Mouse (Mus musculus) cerebellum, adult 11-12 months (tissue): ENCODE measurements around the gene Defb28.
A peak's percentile ranks its signal among the peaks of the same experiment; 100 is the strongest.

Source experiments
- DNase-seq: peaks from one replicate; pipeline ENCODE4 v3.0.0; 2022

Defb28 gene

GRCm38 (mm10) chr2:152517981-152518380, at the start of gene Defb28:
TSS of gene Defb28 (plus strand) at chr2:152518255.
- DNase-seq: no peak

- no peak for DNase-seq
These were observed 47.1 kb upstream of the Defb28 start for GRCm38 (mm10) chr2:152470973-152471372.

GRCm38 (mm10) chr2:152472434-152472833, 45.6 kb upstream of the Defb28 start:
- DNase-seq: no peak

- DNase-seq: no peak
These were observed 41.3 kb upstream of the Defb28 start, which contains the start of gene Defb20 for GRCm38 (mm10) chr2:152476763-152477162. TSS of gene Defb20 (plus strand) at chr2:152477063.

GRCm38 (mm10) chr2:152480881-152481280, 37.2 kb upstream of the Defb28 start:
- DNase-seq: no peak

GRCm38 (mm10) chr2:152481726-152482125, 36.3 kb upstream of the Defb28 start:
- no peak for DNase-seq

GRCm38 (mm10) chr2:152487024-152487423, 31.0 kb upstream of the Defb28 start:
- no peak for DNase-seq

GRCm38 (mm10) chr2:152490038-152490437, 28.0 kb upstream of the Defb28 start, which contains the start of gene Defb22:
TSS of gene Defb22 (minus strand) at chr2:152490138.
- no peak for DNase-seq

GRCm38 (mm10) chr2:152493151-152493550, 24.9 kb upstream of the Defb28 start:
- DNase-seq: no peak

GRCm38 (mm10) chr2:152498020-152498419, 20.0 kb upstream of the Defb28 start:
- no peak for DNase-seq

- no peak for DNase-seq
These were observed 17.7 kb upstream of the Defb28 start for GRCm38 (mm10) chr2:152500204-152500862.

GRCm38 (mm10) chr2:152500863-152501229, 17.2 kb upstream of the Defb28 start:
- DNase-seq: no peak

- no peak for DNase-seq
These were observed 14.1 kb upstream of the Defb28 start for GRCm38 (mm10) chr2:152503950-152504349.

- no peak for DNase-seq
These were observed 6.5 kb upstream of the Defb28 start, which contains the start of gene Defb26 for GRCm38 (mm10) chr2:152511592-152511991. TSS of gene Defb26 (minus strand) at chr2:152511692.

GRCm38 (mm10) chr2:152516084-152516483, 2.0 kb upstream of the Defb28 start:
- no peak for DNase-seq

- DNase-seq: no peak
These were observed 22.1 kb downstream of the Defb28 start, which contains the start of gene Defb29 for GRCm38 (mm10) chr2:152539944-152540710. TSS of gene Defb29 (minus strand) at chr2:152540098.

GRCm38 (mm10) chr2:152541979-152542378, 23.9 kb downstream of the Defb28 start:
- no peak for DNase-seq

GRCm38 (mm10) chr2:152542897-152543296, 24.8 kb downstream of the Defb28 start:
- DNase-seq: no peak

- DNase-seq: no peak
These were observed 25.4 kb downstream of the Defb28 start for GRCm38 (mm10) chr2:152543478-152543877.

GRCm38 (mm10) chr2:152544691-152545090, 26.6 kb downstream of the Defb28 start:
- DNase-seq: peak; percentile 5

- no peak for DNase-seq
These were observed 30.1 kb downstream of the Defb28 start for GRCm38 (mm10) chr2:152548124-152548523.

GRCm38 (mm10) chr2:152553774-152554423, 35.8 kb downstream of the Defb28 start:
- peak; percentile 2 for DNase-seq

- no peak for DNase-seq
These were observed 38.6 kb downstream of the Defb28 start for GRCm38 (mm10) chr2:152556655-152557054.

- DNase-seq: no peak
These were observed 51.0 kb downstream of the Defb28 start, which contains the start of gene Gm17416 for GRCm38 (mm10) chr2:152569038-152569437. TSS of gene Gm17416 (plus strand) at chr2:152569338.
